14 mouse cellular contexts compared by ENCODE assay signal in the genomic region with DNA sequence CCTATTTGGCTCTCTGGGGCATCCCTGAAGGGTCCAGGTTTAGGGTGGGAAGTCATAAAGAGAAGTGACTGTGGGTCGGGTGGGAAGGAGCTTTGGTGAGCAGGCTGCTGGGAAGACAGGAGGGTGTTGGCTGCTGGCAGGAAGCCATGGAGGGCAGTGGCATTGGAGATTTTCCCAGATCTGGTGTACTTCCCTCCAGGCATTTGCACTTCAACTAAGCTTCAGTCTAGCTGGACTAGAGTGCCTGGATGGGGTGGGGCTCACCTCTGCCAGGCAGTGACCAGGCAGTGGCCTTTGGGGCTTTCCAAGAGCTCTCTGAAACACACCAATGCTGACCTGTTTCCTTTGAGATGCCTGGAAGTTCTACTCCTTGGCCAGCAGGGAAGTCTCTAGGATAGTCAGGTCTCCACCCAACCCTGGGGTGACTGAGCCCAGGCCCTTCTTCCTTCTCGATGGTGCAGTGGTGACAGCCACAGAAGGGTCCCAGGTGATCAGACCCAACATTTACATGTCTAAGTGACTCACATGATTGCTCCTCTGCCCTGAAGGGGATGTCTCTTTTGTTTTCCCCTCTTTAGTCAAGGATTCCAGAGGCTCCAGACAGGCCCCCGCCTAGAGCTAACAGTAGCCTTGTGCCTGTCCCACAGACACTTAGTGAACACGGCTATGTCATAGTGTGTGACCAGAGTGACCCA. TPM values are rescaled to one million over a fixed set of nuclear protein-coding genes. Genes with fewer than 3 reads are reported as not detected.
DNase-seq lines count a peak whose midpoint lies in the region; ATAC-seq and TF ChIP-seq lines count a peak whose summit lies in the region.
"Had no signal": no experiment of that assay in that cellular context is flagged by ENCODE, and none has a peak within 500 bp of the region (broad histone marks: within the 10 kb centered on the region; RNA-seq: fewer than 3 reads in every experiment).

No protein-coding gene starts in this region.

- no peaks in the 10 kb centered on the region for H3K9me3 ChIP-seq in lung, postnatal 0 days (ENCODE audit: low read length)
- no peaks in the 10 kb centered on the region for H3K9me3 ChIP-seq in forebrain, postnatal 0 days (ENCODE audit: low read length)
- H3K9me3 ChIP-seq: heart, embryonic 12.5 days; limb, embryonic 12.5 days; stomach, embryonic 15.5 days had no signal

- no peaks in the 10 kb centered on the region for H3K27me3 ChIP-seq in lung, postnatal 0 days (replicated peaks; ENCODE audit: insufficient read depth, low read length)
- no peaks in the 10 kb centered on the region for H3K27me3 ChIP-seq in forebrain, postnatal 0 days (ENCODE audit: insufficient read depth, low read length)
- H3K27me3 ChIP-seq: limb, embryonic 12.5 days; stomach, embryonic 15.5 days had no signal

- no peaks in the 10 kb centered on the region for H3K36me3 ChIP-seq in lung, postnatal 0 days (ENCODE audit: insufficient read depth, low read length)
- H3K36me3 ChIP-seq in forebrain, postnatal 0 days (ENCODE audit: insufficient read depth), result no peaks in the 10 kb centered on the region
- H3K36me3 ChIP-seq: heart, embryonic 12.5 days; limb, embryonic 12.5 days; stomach, embryonic 15.5 days had no signal

- peak overlapping the region; percentile 52 for H3K27ac ChIP-seq in lung, postnatal 0 days (ENCODE audit: low read length)
- no peak overlapping the region for H3K27ac ChIP-seq in forebrain, postnatal 0 days (ENCODE audit: low read depth, low read length)
- H3K27ac ChIP-seq: limb, embryonic 12.5 days; stomach, embryonic 15.5 days had no signal

- DNase-seq in heart, adult 11 months, result peak; percentile 86
- DNase-seq in heart, adult 8-10 months (ENCODE audit: low spot score), result no peak
- peak; percentile 48 for DNase-seq in Muller cell, postnatal 12 days (ENCODE audit: inconsistent ontology term)
- DNase-seq in cerebellum, adult 9-10 months, result peak; percentile 67
- DNase-seq in lung, postnatal 0 days (ENCODE audit: low spot score), result peak; percentile 93
- no peak for DNase-seq in thymus, postnatal 4 days
- no peak for DNase-seq in forebrain, postnatal 0 days
- no peak for DNase-seq in spleen, postnatal 4 days (ENCODE audit: low spot score in 2 of 2)
- DNase-seq: liver, postnatal 0 days; thymus, postnatal 36 days had no signal

- WGBS in lung, postnatal 0 days, result 45% methylated on average over 4 of the region's 4 CpGs
- WGBS in forebrain, postnatal 0 days, result 80% methylated on average over 4 of the region's 4 CpGs

- peak; percentile 80 for ATAC-seq in lung, postnatal 0 days
- ATAC-seq in forebrain, postnatal 0 days, result no peak
- ATAC-seq: liver, postnatal 0 days had no signal

- TF ChIP-seq CTCF in lung, postnatal 0 days (IDR thresholded peaks at IDR 0.05), result peak; percentile 34
- TF ChIP-seq CTCF in forebrain, postnatal 0 days (IDR thresholded peaks at IDR 0.05; ENCODE audit: low read depth), result no peak

- H3K9ac ChIP-seq in lung, postnatal 0 days (replicated peaks; ENCODE audit: low read depth), result no peak overlapping the region
- no peak overlapping the region for H3K9ac ChIP-seq in forebrain, postnatal 0 days
- H3K9ac ChIP-seq: heart, embryonic 12.5 days; limb, embryonic 12.5 days; liver, postnatal 0 days; stomach, embryonic 15.5 days had no signal

- no peak overlapping the region for H3K4me3 ChIP-seq in lung, postnatal 0 days (ENCODE audit: low read depth, low read length)
- H3K4me3 ChIP-seq in forebrain, postnatal 0 days (ENCODE audit: low read depth, low read length), result no peak overlapping the region
- H3K4me3 ChIP-seq: heart, embryonic 12.5 days; limb, embryonic 12.5 days; stomach, embryonic 15.5 days had no signal

- no peak overlapping the region for H3K4me2 ChIP-seq in lung, postnatal 0 days (replicated peaks; ENCODE audit: low read depth, low read length)
- H3K4me2 ChIP-seq in forebrain, postnatal 0 days (ENCODE audit: low read depth), result no peak overlapping the region
- H3K4me2 ChIP-seq: heart, embryonic 12.5 days; limb, embryonic 12.5 days; stomach, embryonic 15.5 days had no signal

- H3K4me1 ChIP-seq in lung, postnatal 0 days (ENCODE audit: insufficient read depth, low read depth, low read length), result peaks cover 31% of the 10 kb centered on the region
- no peaks in the 10 kb centered on the region for H3K4me1 ChIP-seq in forebrain, postnatal 0 days (ENCODE audit: insufficient read depth)
- H3K4me1 ChIP-seq: limb, embryonic 12.5 days; stomach, embryonic 15.5 days had no signal

- peak; percentile 83 for TF ChIP-seq EP300 in lung, postnatal 0 days (IDR thresholded peaks at IDR 0.05)

RNA-seq across cellular contexts. Expression of a gene that starts 36.7 kb away (rescaled TPM):
- total RNA-seq in heart, adult 8-10 months (2022), result under 1 TPM; 0.35 to 0.69 (median 0.42) TPM
- 26.3 and 35.2 TPM in 2 replicates for polyA plus RNA-seq in lung, postnatal 0 days (2015; fragmentation: Nextera tagmentation; extraction: Ambion mirVana)
- total RNA-seq in forebrain, postnatal 0 days (2014; rRNA removed), result 25.2 and 25.4 TPM in 2 replicates
- polyA plus RNA-seq in forebrain, postnatal 0 days (2015; fragmentation: Nextera tagmentation; extraction: Ambion mirVana), result 9.1 and 13.1 TPM in 2 replicates
- polyA plus RNA-seq: hindbrain, embryonic 11.5 days; limb, embryonic 12.5 days had no signal

Comparison
In these comparisons a context has a peak if more than half of its experiments do, and no peak if none do; other contexts are left out.
1. DNase-seq: peak in heart, adult 11 months (single experiment), Muller cell, postnatal 12 days (single experiment), cerebellum, adult 9-10 months (single experiment) and lung, postnatal 0 days (single experiment); none in heart, adult 8-10 months (single experiment), thymus, postnatal 4 days (single experiment), forebrain, postnatal 0 days (single experiment) and spleen, postnatal 4 days (0 of 2).
2. RNA of a gene that starts 36.7 kb away (total RNA-seq): 25.2 to 25.4 TPM in forebrain, postnatal 0 days; 0.35 to 0.69 TPM in heart, adult 8-10 months; every median in the first group is over 10 times any median in the second.